Mouse (Mus musculus) embryonic fibroblast, embryonic 13.5 days (primary cell): ENCODE measurements around the gene Lime1.

Source experiments
- CTCF ChIP-seq: IDR thresholded peaks from 2 replicates; pipeline ENCODE4 v1.5.1; 2011; ENCODE audit warnings: mild to moderate bottlenecking, control low read depth, low read length, moderate library complexity, borderline replicate concordance; ENCODE audit not compliant: insufficient read depth
- POLR2A ChIP-seq: IDR thresholded peaks from 2 replicates; pipeline ENCODE4 v1.6.1; 2011; ENCODE audit warnings: low read depth, mild to moderate bottlenecking, control low read depth, low read length, moderate library complexity

GRCm38 (mm10) chr2:181390136-181390870 is 10.4 kb downstream of the Lime1 start:
- TF ChIP-seq CTCF (no peak), POLR2A (no peak)
